26 mouse cellular contexts compared by ENCODE assay signal in the genomic region with DNA sequence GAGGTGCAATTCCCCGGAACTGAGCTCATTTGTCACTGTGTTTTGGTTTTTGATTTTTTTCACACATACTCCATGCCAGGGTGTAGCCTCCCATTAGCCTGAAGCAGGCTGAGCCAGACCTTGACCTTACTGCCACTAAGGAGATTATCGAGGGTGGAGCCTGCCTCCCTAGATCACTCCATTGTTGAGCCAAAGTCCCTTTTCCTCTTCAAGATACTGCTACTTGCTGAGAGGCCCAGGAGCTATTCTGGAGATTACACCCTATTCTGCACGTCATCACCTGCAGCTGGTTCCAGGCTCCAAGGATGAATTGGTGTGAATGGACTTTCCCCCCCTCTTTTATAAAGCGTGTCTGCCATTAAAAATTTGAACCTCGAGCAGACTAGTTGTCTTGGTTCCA. TPM values are rescaled to one million over a fixed set of nuclear protein-coding genes. Genes with fewer than 3 reads are reported as not detected.
DNase-seq lines count a peak whose midpoint lies in the region; ATAC-seq and TF ChIP-seq lines count a peak whose summit lies in the region.
"Had no signal": no experiment of that assay in that cellular context is flagged by ENCODE, and none has a peak within 500 bp of the region (broad histone marks: within the 10 kb centered on the region; RNA-seq: fewer than 3 reads in every experiment).

No protein-coding gene starts in this region.

- H3K27ac ChIP-seq in heart, embryonic 10.5 days = no peak overlapping the region
- H3K27ac ChIP-seq in intestine, embryonic 15.5 days = no peak overlapping the region
- H3K27ac ChIP-seq in intestine, embryonic 16.5 days (ENCODE audit: low read length) = no peak overlapping the region
- H3K27ac ChIP-seq in intestine, postnatal 0 days (ENCODE audit: low read depth, low read length) = no peak overlapping the region
- no peak overlapping the region for H3K27ac ChIP-seq in midbrain, embryonic 15.5 days

- no peaks in the 10 kb centered on the region for H3K4me1 ChIP-seq in heart, embryonic 10.5 days
- H3K4me1 ChIP-seq in intestine, embryonic 15.5 days (replicated peaks) = no peaks in the 10 kb centered on the region
- no peaks in the 10 kb centered on the region for H3K4me1 ChIP-seq in intestine, embryonic 16.5 days (ENCODE audit: control insufficient read depth, insufficient read depth, low read length)
- no peaks in the 10 kb centered on the region for H3K4me1 ChIP-seq in intestine, postnatal 0 days (replicated peaks; ENCODE audit: control insufficient read depth, insufficient read depth, low read length)
- no peaks in the 10 kb centered on the region for H3K4me1 ChIP-seq in midbrain, embryonic 15.5 days

- 80% methylated on average over 5 of the region's 5 CpGs for WGBS in heart, embryonic 10.5 days
- WGBS in intestine, embryonic 15.5 days = 83% methylated on average over 5 of the region's 5 CpGs
- WGBS in intestine, embryonic 16.5 days = 79% methylated on average over 5 of the region's 5 CpGs
- WGBS in intestine, postnatal 0 days = 57% methylated on average over 5 of the region's 5 CpGs
- WGBS in midbrain, embryonic 15.5 days = 86% methylated on average over 5 of the region's 5 CpGs

- TF ChIP-seq CTCF in intestine, postnatal 0 days (IDR thresholded peaks at IDR 0.05; ENCODE audit: low read depth) = no peak

- H3K36me3 ChIP-seq in heart, embryonic 10.5 days = no peaks in the 10 kb centered on the region
- H3K36me3 ChIP-seq in intestine, embryonic 15.5 days = no peaks in the 10 kb centered on the region
- H3K36me3 ChIP-seq in intestine, embryonic 16.5 days (ENCODE audit: control insufficient read depth, insufficient read depth, low read length) = no peaks in the 10 kb centered on the region
- no peaks in the 10 kb centered on the region for H3K36me3 ChIP-seq in intestine, postnatal 0 days (ENCODE audit: control insufficient read depth, insufficient read depth)
- H3K36me3 ChIP-seq in midbrain, embryonic 15.5 days (replicated peaks) = no peaks in the 10 kb centered on the region
- H3K36me3 ChIP-seq: G1E had no signal

- H3K9me3 ChIP-seq in heart, embryonic 10.5 days = no peaks in the 10 kb centered on the region
- H3K9me3 ChIP-seq in intestine, embryonic 15.5 days = no peaks in the 10 kb centered on the region
- peaks cover 3% of the 10 kb centered on the region; the same call in 1 of the 2 replicates for H3K9me3 ChIP-seq in intestine, embryonic 16.5 days (ENCODE audit: control insufficient read depth, low read length)
- 0 out of 2 replicates have a peak, but pooled peaks cover 5% of the 10 kb centered on the region for H3K9me3 ChIP-seq in intestine, postnatal 0 days (ENCODE audit: control insufficient read depth)
- no peaks in the 10 kb centered on the region for H3K9me3 ChIP-seq in midbrain, embryonic 15.5 days
- H3K9me3 ChIP-seq: G1E had no signal

- no peak overlapping the region for H3K4me2 ChIP-seq in intestine, embryonic 15.5 days (replicated peaks)
- no peak overlapping the region for H3K4me2 ChIP-seq in intestine, embryonic 16.5 days (ENCODE audit: low read depth, low read length)
- H3K4me2 ChIP-seq in intestine, postnatal 0 days (replicated peaks; ENCODE audit: low read depth) = no peak overlapping the region
- H3K4me2 ChIP-seq in midbrain, embryonic 15.5 days = no peak overlapping the region

- H3K4me3 ChIP-seq in heart, embryonic 10.5 days = no peak overlapping the region
- no peak overlapping the region for H3K4me3 ChIP-seq in intestine, embryonic 15.5 days (replicated peaks)
- no peak overlapping the region for H3K4me3 ChIP-seq in intestine, embryonic 16.5 days (ENCODE audit: low read length)
- no peak overlapping the region for H3K4me3 ChIP-seq in intestine, postnatal 0 days (ENCODE audit: low read depth, low read length)
- no peak overlapping the region for H3K4me3 ChIP-seq in midbrain, embryonic 15.5 days

- peak; percentile 6 for DNase-seq in heart, embryonic 10.5 days (ENCODE audit: low spot score)
- DNase-seq in heart, adult 18-20 months = no peak
- no peak for DNase-seq in thymus, postnatal 25 days
- no peak for DNase-seq in layer of hippocampus, postnatal 25 days (ENCODE audit: extremely low spot score in 1 of 2, low spot score in 1 of 2)
- DNase-seq: adrenal gland, adult 2 months; adrenal gland, adult 8-10 months; adrenal gland, postnatal 10 days; adrenal gland, postnatal 14 days; adrenal gland, postnatal 25 days; adrenal gland, postnatal 36 days; B cell, adult 2 months; cerebellum, adult 11 months; cerebellum, adult 11-12 months had no signal

- ATAC-seq in intestine, embryonic 15.5 days = peak; percentile 63
- ATAC-seq in intestine, embryonic 16.5 days = peak; percentile 69
- ATAC-seq in intestine, postnatal 0 days = peak; percentile 96
- ATAC-seq in midbrain, embryonic 15.5 days (replicated peaks) = no peak
- ATAC-seq: Patski had no signal

- H3K27me3 ChIP-seq in heart, embryonic 10.5 days (ENCODE audit: insufficient read depth, poor library complexity, severe bottlenecking) = no peaks in the 10 kb centered on the region
- H3K27me3 ChIP-seq in intestine, embryonic 15.5 days (replicated peaks) = no peaks in the 10 kb centered on the region
- no peaks in the 10 kb centered on the region for H3K27me3 ChIP-seq in intestine, embryonic 16.5 days (replicated peaks; ENCODE audit: control insufficient read depth, insufficient read depth, low read length)
- no peaks in the 10 kb centered on the region for H3K27me3 ChIP-seq in intestine, postnatal 0 days (replicated peaks; ENCODE audit: control insufficient read depth, insufficient read depth, low read length)
- H3K27me3 ChIP-seq in midbrain, embryonic 15.5 days (replicated peaks) = no peaks in the 10 kb centered on the region
- H3K27me3 ChIP-seq: CH12.LX, Patski had no signal

- no peak overlapping the region for H3K9ac ChIP-seq in intestine, embryonic 15.5 days
- H3K9ac ChIP-seq in intestine, embryonic 16.5 days (ENCODE audit: low read depth, low read length) = no peak overlapping the region
- H3K9ac ChIP-seq in intestine, postnatal 0 days (ENCODE audit: low read depth, low read length) = no peak overlapping the region
- H3K9ac ChIP-seq in midbrain, embryonic 15.5 days = no peak overlapping the region

RNA-seq across cellular contexts. Expression of a gene that starts 5.4 kb away (rescaled TPM):
- polyA plus RNA-seq in heart, embryonic 10.5 days (2016; fragmentation: Nextera tagmentation; extraction: Ambion mirVana) = 8.3 and 12.1 TPM in 2 replicates
- total RNA-seq in heart, adult 18-20 months (2021) = 10 to 100 TPM; 79.5 to 88.4 TPM
- polyA plus RNA-seq in intestine, embryonic 15.5 days (2015; fragmentation: Nextera tagmentation; extraction: Ambion mirVana) = 12.4 and 13.1 TPM in 2 replicates
- 12.9 and 13.5 TPM in 2 replicates for polyA plus RNA-seq in intestine, embryonic 16.5 days (2015; fragmentation: Nextera tagmentation; extraction: Ambion mirVana)
- polyA plus RNA-seq in intestine, postnatal 0 days (2015; fragmentation: Nextera tagmentation; extraction: Ambion mirVana) = 18.0 and 19.7 TPM in 2 replicates
- total RNA-seq in layer of hippocampus, postnatal 25 days (2021) = 10 to 100 TPM; 91.2 to 92.7 TPM
- polyA plus RNA-seq in midbrain, embryonic 15.5 days (2015; fragmentation: Nextera tagmentation; extraction: Ambion mirVana) = 24.4 and 25.4 TPM in 2 replicates

RNA-seq across cellular contexts. Expression of a gene that starts 42.8 kb away (rescaled TPM):
- polyA plus RNA-seq in heart, embryonic 10.5 days (2016; fragmentation: Nextera tagmentation; extraction: Ambion mirVana) = not detected in 2 replicates
- total RNA-seq in heart, adult 18-20 months (2021) = under 1 TPM in 1 of 2 experiments, not detected in 1; 0.87 TPM
- polyA plus RNA-seq in intestine, embryonic 15.5 days (2015; fragmentation: Nextera tagmentation; extraction: Ambion mirVana) = 0.23 TPM in 1 of 2 replicates, not detected in the other
- 0.18 and 0.29 TPM in 2 replicates for polyA plus RNA-seq in intestine, embryonic 16.5 days (2015; fragmentation: Nextera tagmentation; extraction: Ambion mirVana)
- polyA plus RNA-seq in intestine, postnatal 0 days (2015; fragmentation: Nextera tagmentation; extraction: Ambion mirVana) = not detected in 2 replicates
- total RNA-seq in layer of hippocampus, postnatal 25 days (2021) = under 1 TPM in 1 of 2 experiments, not detected in 1; 0.42 TPM
- polyA plus RNA-seq in midbrain, embryonic 15.5 days (2015; fragmentation: Nextera tagmentation; extraction: Ambion mirVana) = 0.88 and 1.0 TPM in 2 replicates
- total RNA-seq: adrenal gland, adult 18-20 months; adrenal gland, adult 2 months; adrenal gland, adult 8-10 months; adrenal gland, postnatal 10 days; adrenal gland, postnatal 14 days; adrenal gland, postnatal 25 days; adrenal gland, postnatal 36 days; CH12.LX; ES-E14; MEL had no signal
- polyA plus RNA-seq: activated CD4-positive, CD25-positive, alpha-beta regulatory T cell, adult 4 months; adrenal gland, adult 2 months; C2C12; CD4-positive, CD25-positive, alpha-beta regulatory T cell, adult 4 months; G1E; Patski had no signal
